Mouse (Mus musculus): ENCODE data around the gene Olfr1389.
"Not testable (repeated sequence)": the region's sequence is repeated elsewhere in the genome, so short reads cannot be mapped to it uniquely, and the experiment has no call there.

Gene Olfr1389

DNA sequence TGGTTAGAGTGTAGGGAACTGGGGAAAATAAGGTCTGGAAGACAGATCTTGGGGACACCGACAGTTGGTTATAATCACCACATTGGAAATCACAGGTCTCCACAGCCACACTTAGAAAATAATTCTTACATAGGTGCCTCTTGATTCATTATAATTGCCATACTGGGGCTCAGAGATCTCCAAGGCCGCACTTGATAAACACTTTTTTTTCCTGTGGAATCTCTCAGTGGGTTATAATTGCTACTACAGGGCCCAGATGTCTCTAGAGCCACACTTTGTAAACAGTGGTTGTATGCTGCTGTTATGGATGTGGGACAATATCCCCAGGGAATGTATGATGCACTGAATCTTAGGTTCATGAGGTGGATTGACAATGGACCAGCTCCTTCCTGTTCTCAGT, at the start of gene Olfr1389:
Olfr1389 (plus strand) TSS at position 301 of the 400 bp plus-strand sequence.
- CTCF ChIA-PET = no interaction called here

DNA sequence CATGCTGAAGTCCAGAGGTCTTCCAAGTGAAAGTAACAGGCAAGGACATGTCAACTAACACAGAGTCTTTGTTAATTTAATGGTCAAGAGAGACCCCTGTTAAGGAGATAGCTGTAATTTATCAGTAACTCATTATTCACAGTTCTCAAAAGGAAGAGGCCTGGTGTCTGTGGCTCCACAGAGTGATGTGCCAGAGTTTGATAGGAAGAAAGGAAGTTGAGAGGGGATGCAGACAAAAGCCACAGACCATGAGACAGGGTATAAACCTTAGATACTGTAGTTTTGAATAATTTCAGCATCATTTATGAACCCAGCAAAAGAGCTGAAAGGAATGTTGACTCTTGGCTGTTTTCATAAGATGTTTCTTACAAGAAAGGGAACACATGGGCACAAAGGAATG, 39.7 kb upstream of the Olfr1389 start:
- CTCF ChIA-PET = no interaction called here

DNA sequence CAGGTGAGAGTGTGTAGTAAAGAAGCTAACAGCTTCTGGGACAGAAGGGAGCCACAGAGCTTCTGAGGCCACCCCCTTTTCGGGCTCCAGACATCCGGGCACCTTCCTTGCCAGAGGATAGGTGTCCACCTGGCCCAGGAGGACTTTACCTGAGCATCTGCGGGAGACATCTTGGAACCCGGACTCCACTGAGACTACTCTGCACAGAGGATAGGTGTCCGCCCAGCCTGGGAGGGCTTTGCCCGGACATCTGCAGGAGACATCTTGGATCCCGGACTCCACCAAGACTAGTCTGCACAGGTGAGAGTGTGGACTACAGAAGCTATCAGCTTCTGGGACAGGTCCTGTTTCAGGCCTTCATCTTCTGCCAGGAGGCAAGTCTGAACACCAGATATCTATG, 36.7 kb upstream of the Olfr1389 start:
- CTCF ChIA-PET = not testable (repeated sequence)

DNA sequence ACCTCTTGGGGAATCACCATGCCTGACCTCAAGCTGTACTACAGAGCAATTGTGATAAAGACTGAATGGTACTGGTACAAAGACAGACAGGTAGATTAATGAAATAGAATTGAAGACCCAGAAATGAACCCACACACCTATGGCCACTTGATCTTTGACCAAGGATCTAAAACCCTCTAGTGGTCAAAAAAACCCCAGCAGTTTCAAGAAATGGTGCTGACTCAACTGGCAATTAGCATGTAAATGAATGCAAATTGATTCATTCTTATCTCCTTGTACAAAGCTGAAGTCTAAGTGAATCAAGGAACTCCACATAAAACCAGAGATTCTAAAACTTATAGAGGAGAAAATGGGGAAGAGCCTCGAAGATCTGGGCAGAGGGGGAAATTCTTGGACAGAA, 30.2 kb upstream of the Olfr1389 start:
- CTCF ChIA-PET = not testable (repeated sequence)

DNA sequence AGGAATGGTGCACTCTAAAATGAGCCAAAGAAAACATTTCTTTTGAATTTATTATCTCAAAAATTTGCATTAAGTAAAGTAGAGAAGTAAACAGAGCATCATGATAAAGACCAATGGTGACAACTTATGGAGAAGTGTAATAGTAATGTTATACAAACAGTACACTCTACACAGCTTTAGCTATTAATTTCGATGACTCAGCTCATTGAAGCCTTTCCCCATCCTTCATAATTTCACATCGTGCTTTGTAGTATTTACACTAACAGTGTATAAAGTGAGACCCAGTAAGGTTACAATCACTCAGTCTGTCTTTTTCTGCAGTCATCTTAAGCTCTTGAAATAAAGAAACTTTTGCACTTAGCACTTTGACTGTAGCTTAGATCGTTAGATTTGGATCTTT, 16.1 kb upstream of the Olfr1389 start:
- CTCF ChIA-PET = no interaction called here

DNA sequence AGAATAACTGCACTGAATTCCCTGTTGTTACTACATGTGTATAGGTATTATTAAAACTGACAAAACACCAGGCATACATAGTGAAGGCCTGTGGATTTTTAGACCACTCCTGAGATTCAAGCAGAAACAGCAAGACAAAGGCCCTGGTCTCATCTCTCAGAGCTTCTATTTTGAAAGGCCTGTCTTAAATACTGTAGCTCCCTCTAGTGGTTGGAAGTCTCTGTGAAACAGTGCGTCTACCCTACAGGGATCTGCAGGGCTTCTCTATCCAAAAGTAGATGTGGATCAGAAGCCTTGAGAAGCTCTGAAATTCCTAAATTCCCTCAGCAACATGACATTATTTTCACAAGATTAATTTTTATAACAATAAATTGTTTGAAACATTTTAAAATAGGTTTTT, 12.3 kb upstream of the Olfr1389 start:
- CTCF ChIA-PET = no interaction called here

DNA sequence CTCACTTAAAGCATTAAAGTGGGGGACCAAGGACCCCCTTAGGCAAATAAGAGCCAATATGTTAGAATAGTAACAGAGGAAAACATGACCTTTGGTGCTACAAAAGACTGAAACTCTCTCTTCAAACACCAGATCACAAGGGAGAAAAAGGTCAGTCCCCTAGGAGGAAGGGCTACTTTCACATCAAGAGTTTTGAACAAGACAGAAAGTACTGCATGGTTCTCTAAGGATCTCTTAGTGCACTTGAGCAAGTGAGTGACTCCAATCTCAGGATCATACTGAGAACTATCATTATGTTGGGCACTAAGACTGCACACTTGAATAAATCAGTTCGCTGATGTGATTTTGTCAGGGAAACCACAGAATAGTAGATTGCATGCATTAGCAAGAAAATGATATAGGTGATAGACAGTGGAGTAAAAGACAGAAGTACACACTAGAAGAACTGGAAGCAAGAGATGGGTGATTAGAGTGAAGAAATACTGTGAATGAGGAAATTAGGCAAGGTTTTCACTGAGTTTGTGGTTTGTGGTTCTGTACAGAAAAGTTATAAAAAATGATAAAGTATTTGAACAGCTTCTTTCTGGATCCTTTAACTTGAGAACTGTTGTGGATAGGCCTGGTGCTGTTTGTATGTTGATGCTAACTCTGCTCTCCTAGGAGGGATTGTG, 2.5 kb downstream of the Olfr1389 start:
- CTCF ChIA-PET = no interaction called here

DNA sequence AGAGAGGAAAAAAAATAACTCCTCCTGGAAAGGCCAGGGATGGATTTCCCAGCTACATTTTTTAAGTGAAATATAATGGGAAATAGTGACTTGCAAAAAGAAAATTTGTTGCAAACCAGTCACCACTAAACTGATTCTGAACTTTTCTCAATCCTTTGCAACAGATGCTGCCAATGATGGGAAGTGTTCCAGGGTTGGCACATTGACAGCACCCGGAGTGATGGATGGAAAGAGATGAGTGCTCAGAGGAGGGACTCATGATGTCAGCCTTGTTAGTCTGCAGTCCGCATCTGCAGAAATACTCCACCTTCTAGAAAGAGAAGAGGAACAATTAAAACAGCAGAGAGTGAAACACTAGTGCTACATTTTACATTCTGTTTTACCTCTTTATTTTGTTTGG, 6.8 kb downstream of the Olfr1389 start:
- CTCF ChIA-PET = no interaction called here

DNA sequence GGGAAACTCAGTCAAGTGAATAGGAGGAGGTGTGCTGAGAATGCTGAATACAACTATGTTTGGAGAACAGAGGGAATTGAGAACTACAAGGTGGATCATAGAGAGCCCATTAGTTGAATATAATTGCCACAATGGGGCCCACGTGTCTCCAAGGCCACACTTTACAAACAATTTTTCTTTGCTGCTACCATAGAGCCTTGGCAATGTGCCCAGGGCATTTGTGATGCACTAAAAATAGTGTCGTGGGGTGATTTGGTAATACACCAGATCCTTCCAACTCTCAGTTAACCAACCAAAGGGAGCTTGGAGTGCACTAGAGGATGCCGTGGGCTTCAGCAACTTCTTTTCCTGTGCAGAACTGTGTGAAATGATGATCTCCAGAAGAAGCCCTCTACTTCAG, 13.5 kb downstream of the Olfr1389 start, which contains the start of gene Olfr1388:
Olfr1388 (plus strand) TSS at position 214 of the 400 bp plus-strand sequence.
- CTCF ChIA-PET = no interaction called here

DNA sequence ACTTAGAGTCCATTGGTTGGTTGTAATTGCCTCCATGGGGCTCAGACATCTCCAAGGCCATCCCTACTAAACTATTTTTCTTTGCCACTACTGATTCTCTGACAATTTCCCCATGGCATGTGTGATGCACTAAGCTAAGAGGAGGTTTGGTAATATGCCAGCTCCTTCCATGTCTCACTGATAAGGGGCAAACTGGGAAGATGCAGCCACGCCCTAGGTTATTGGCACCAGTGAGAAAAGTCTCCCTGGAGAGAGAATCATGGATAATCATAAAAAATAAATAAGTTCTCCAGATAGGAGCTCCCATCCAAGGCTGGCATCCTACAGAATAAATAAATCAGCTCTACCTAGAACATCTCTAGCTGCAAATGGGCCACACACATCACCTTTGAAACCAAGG, 32.2 kb downstream of the Olfr1389 start, which contains the start of gene Olfr1387:
Olfr1387 (plus strand) TSS at position 301 of the 400 bp plus-strand sequence.
- CTCF ChIA-PET = no interaction called here

DNA sequence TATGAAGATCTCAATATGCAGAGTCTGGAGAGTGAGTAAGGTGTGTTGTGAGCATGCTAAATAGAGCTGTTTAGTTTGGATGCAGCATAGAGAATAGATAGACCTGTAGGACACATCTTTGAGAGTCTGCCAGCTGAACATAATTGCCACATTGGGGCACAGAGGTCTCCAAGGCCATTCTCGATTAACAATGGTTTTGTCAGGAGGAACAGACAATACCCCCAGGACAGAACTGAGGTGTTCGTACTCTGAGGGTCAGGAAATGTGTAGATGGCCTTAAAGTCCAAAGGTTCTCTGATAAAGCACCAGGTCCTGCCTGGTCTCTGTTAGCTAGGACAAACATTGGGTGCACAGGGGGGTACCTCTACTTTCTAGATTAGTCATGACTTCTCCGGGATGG, 41.9 kb downstream of the Olfr1389 start, which contains the start of gene Olfr1386:
Olfr1386 (plus strand) TSS at position 301 of the 400 bp plus-strand sequence.
- CTCF ChIA-PET = not testable (repeated sequence)

Measured in spleen, embryonic (tissue).